Mouse (Mus musculus) CH12.LX (cell line): ENCODE results near the gene Lhx4. TPM values are rescaled to one million over a fixed set of nuclear protein-coding genes. Genes with fewer than 3 reads are reported as not detected.

Experiments
- DNase-seq: peaks from one replicate; pipeline ENCODE4 v3.0.0-alpha.2; 2013; ENCODE audit errors: extremely low read depth
- H3K27ac ChIP-seq: 2 replicates; pipeline ENCODE4 v1.5.1; 2012; ENCODE audit warnings: low read depth, mild to moderate bottlenecking, control low read depth, moderate library complexity; ENCODE audit not compliant: insufficient read depth
- H3K27me3 ChIP-seq: replicated peaks from 2 replicates; pipeline ENCODE3; 2012; ENCODE audit warnings: inconsistent platforms
- H3K36me3 ChIP-seq, 2 experiments: replicated peaks in 1 of 2; 2 replicates each; pipeline versions ENCODE3 to v1.6.1; 2012; ENCODE audit warnings: inconsistent platforms in 1 of 2, low read length in 1 of 2, mild to moderate bottlenecking in 1 of 2, mixed read lengths in 1 of 2, moderate library complexity in 1 of 2; ENCODE audit not compliant: control insufficient read depth in 1 of 2, insufficient read depth in 1 of 2
- H3K4me1 ChIP-seq, 2 experiments: 2 replicates each; pipeline ENCODE4 v1.6.1; 2012; ENCODE audit warnings: inconsistent platforms in 1 of 2, moderate library complexity in 1 of 2; ENCODE audit not compliant: insufficient read depth in 2 of 2, control insufficient read depth in 1 of 2
- H3K4me2 ChIP-seq: 2 replicates; pipeline ENCODE4 v1.6.1; 2012; ENCODE audit warnings: low read depth, mild to moderate bottlenecking, control low read depth; ENCODE audit not compliant: poor library complexity, insufficient read depth, severe bottlenecking
- H3K4me3 ChIP-seq, 3 experiments: fragments of 150-350 bp in 1 of 3; sonication (generic) in 1 of 3; replicated peaks in 1 of 3; 2 replicates each; pipeline versions ENCODE3 to v1.5.1; 2011 to 2012; ENCODE audit warnings: low read depth in 2 of 3, low read length in 2 of 3, mild to moderate bottlenecking in 2 of 3, moderate library complexity in 2 of 3, control low read depth in 1 of 3, improper control_type of control experiment in 1 of 3, inconsistent platforms in 1 of 3, mixed read lengths in 1 of 3; ENCODE audit not compliant: poor library complexity in 1 of 3
- H3K79me2 ChIP-seq: replicated peaks from 2 replicates; pipeline ENCODE4 v1.6.1; 2012; ENCODE audit warnings: mild to moderate bottlenecking, moderate library complexity; ENCODE audit not compliant: control insufficient read depth, poor library complexity, insufficient read depth, severe bottlenecking; ENCODE audit errors: extremely low read depth
- H3K9ac ChIP-seq: 2 replicates; pipeline ENCODE4 v1.6.1; 2012; ENCODE audit warnings: low read depth, mild to moderate bottlenecking, control low read depth, moderate library complexity; ENCODE audit not compliant: insufficient read depth
- H3K9me3 ChIP-seq: replicated peaks from 2 replicates; pipeline ENCODE3; 2012; ENCODE audit warnings: low read length, inconsistent platforms, mixed read lengths
- CHD1 ChIP-seq: IDR thresholded peaks from 2 replicates; pipeline ENCODE4 v1.6.1; 2012; ENCODE audit warnings: low read depth, low read length, improper control_type of control experiment, inconsistent platforms
- CHD2 ChIP-seq: IDR thresholded peaks from 2 replicates; pipeline ENCODE4 v1.6.1; 2011; ENCODE audit warnings: low read length, improper control_type of control experiment
- CTCF ChIP-seq, 2 experiments: IDR thresholded peaks in 1 of 2; conservative IDR thresholded peaks in 1 of 2; 2 replicates each; pipeline ENCODE4 v1.5.1; 2011 to 2012; ENCODE audit warnings: low read depth in 2 of 2, low read length in 2 of 2, improper control_type of control experiment in 1 of 2, inconsistent platforms in 1 of 2, mild to moderate bottlenecking in 1 of 2, moderate library complexity in 1 of 2
- E2F4 ChIP-seq: IDR thresholded peaks from 2 replicates; pipeline ENCODE4 v1.6.1; 2011; ENCODE audit warnings: low read depth, low read length, improper control_type of control experiment; ENCODE audit not compliant: insufficient replicate concordance
- ELF1 ChIP-seq: IDR thresholded peaks from 2 replicates; pipeline ENCODE4 v1.6.1; 2014; ENCODE audit warnings: low read depth, mild to moderate bottlenecking, inconsistent platforms, low read length, improper control_type of control experiment
- EP300 ChIP-seq: IDR thresholded peaks from 2 replicates; pipeline ENCODE4 v1.6.1; 2011; ENCODE audit warnings: low read length, improper control_type of control experiment
- ETS1 ChIP-seq: conservative IDR thresholded peaks from 2 replicates; pipeline ENCODE4 v1.6.1; 2012; ENCODE audit warnings: low read depth, mild to moderate bottlenecking, inconsistent platforms, low read length, improper control_type of control experiment, moderate library complexity
- GABPA ChIP-seq: IDR thresholded peaks from 2 replicates; pipeline ENCODE4 v1.6.1; 2012; ENCODE audit warnings: low read depth, low read length, improper control_type of control experiment, inconsistent platforms; ENCODE audit not compliant: insufficient replicate concordance
- HCFC1 ChIP-seq: IDR thresholded peaks from 2 replicates; pipeline ENCODE4 v1.6.1; 2012; ENCODE audit warnings: low read depth, mild to moderate bottlenecking, inconsistent platforms, low read length, improper control_type of control experiment
- KAT2A ChIP-seq: IDR thresholded peaks from 2 replicates; pipeline ENCODE4 v1.6.1; 2012; ENCODE audit warnings: low read length, improper control_type of control experiment, inconsistent platforms; ENCODE audit not compliant: insufficient replicate concordance
- MAFK ChIP-seq: IDR thresholded peaks from 2 replicates; pipeline ENCODE4 v1.6.1; 2011; ENCODE audit warnings: low read length, improper control_type of control experiment; ENCODE audit not compliant: insufficient replicate concordance
- MAZ ChIP-seq: IDR thresholded peaks from 2 replicates; pipeline ENCODE4 v1.6.1; 2012; ENCODE audit warnings: low read depth, mild to moderate bottlenecking, inconsistent platforms, low read length, improper control_type of control experiment, moderate library complexity
- MXI1 ChIP-seq: IDR thresholded peaks from 2 replicates; pipeline ENCODE4 v1.6.1; 2011; ENCODE audit warnings: mild to moderate bottlenecking, low read depth, low read length, improper control_type of control experiment
- MYC ChIP-seq: IDR thresholded peaks from 2 replicates; pipeline ENCODE4 v1.6.1; 2011; ENCODE audit warnings: low read depth, mild to moderate bottlenecking, improper control_type of control experiment, low read length
- POLR2A ChIP-seq: IDR thresholded peaks from 2 replicates; pipeline ENCODE4 v1.6.1; 2011; ENCODE audit warnings: low read depth, mild to moderate bottlenecking, improper control_type of control experiment, low read length
- POLR2AphosphoS2 ChIP-seq: IDR thresholded peaks from 2 replicates; pipeline ENCODE4 v1.6.1; 2011; ENCODE audit warnings: low read depth, low read length, improper control_type of control experiment
- RAD21 ChIP-seq: IDR thresholded peaks from 2 replicates; pipeline ENCODE4 v1.6.1; 2011; ENCODE audit warnings: low read depth, mild to moderate bottlenecking, low read length, improper control_type of control experiment, moderate library complexity
- SIN3A ChIP-seq: IDR thresholded peaks from 2 replicates; pipeline ENCODE4 v1.6.1; 2012; ENCODE audit warnings: low read length, improper control_type of control experiment, inconsistent platforms
- SMC3 ChIP-seq: IDR thresholded peaks from 2 replicates; pipeline ENCODE4 v1.6.1; 2011; ENCODE audit warnings: low read depth, low read length, improper control_type of control experiment
- TCF12 ChIP-seq: IDR thresholded peaks from 2 replicates; pipeline ENCODE4 v1.6.1; 2014; ENCODE audit warnings: low read depth, mild to moderate bottlenecking, inconsistent platforms, low read length, improper control_type of control experiment
- UBTF ChIP-seq: IDR thresholded peaks from 2 replicates; pipeline ENCODE4 v1.6.1; 2012; ENCODE audit warnings: low read depth, mild to moderate bottlenecking, inconsistent platforms, low read length, improper control_type of control experiment, moderate library complexity
- ZC3H11A ChIP-seq: IDR thresholded peaks from 2 replicates; pipeline ENCODE4 v1.6.1; 2012; ENCODE audit warnings: low read depth, mild to moderate bottlenecking, inconsistent platforms, low read length, improper control_type of control experiment
- dilution Hi-C: fragments of 300-500 bp; cut with MboI; formaldehyde crosslinking; loops from 2 replicates; pipeline ENCODE4 v1.14.3; 2020; ENCODE audit warnings: low sequenced_read_pairs; ENCODE audit not compliant: extremely low pct_unique_long_range_greater_than_20kb, extremely low pct_ligation_motif_present
- in situ Hi-C: fragments of 300-500 bp; cut with MboI; formaldehyde crosslinking; loops from 3 replicates; pipeline ENCODE4 v1.14.3; 2019; ENCODE audit warnings: low sequenced_read_pairs, low pct_ligation_motif_present, low pct_unique_long_range_greater_than_20kb, mixed read lengths
- polyA plus RNA-seq: library from polyadenylated mRNA; unstranded; fragments of >175 nt; gene quantifications from 2 replicates; pipeline ENCODE4 v1.2.1, GENCODE M21; 2012; ENCODE audit warnings: low read depth; ENCODE audit not compliant: insufficient read length
- total RNA-seq, 2 experiments: library from RNA; depleted of rRNA; stranded (reverse); fragments of 300-350 nt in 1 of 2; fragments of >200 nt in 1 of 2; gene quantifications; 2 replicates each; pipeline ENCODE4 v1.2.3; 2012 to 2014

Lhx4 gene
- total and polyA plus RNA-seq, 3 experiments, result not detected

- Histone ChIP-seq H3K36me3 (no peaks in the 10 kb centered on the region), H3K4me3 (no peak overlapping the region), H3K79me2 (no peaks in the 10 kb centered on the region), H3K4me1 (peaks cover 4 to 15% of the 10 kb centered on the region in 2 experiments), H3K4me2 (peak overlapping the region; percentile 29; the same call in 1 of the 2 replicates), H3K9ac (no peak overlapping the region), H3K27ac (no peak overlapping the region), H3K9me3 (peaks cover 13% of the 10 kb centered on the region), H3K27me3 (peaks cover 38% of the 10 kb centered on the region)
- dilution Hi-C loops (no loop called here), in situ Hi-C loops (loop anchor here (25.0 kb wide), 1 partner anchor 135 kb away; no protein-coding TSS in a partner anchor)
- DNase-seq, result peak; percentile 74
- TF ChIP-seq EP300 (0 out of 2 replicates have a peak, but pooled peaks have one; percentile 26), ETS1 (no peak), SIN3A (peak; percentile 96), MXI1 (peak; percentile 54; the same call in 1 of the 2 replicates), HCFC1 (no peak)
Measured at GRCm38 (mm10) chr1:155722185-155722584, 29.3 kb downstream of the Lhx4 start.

- no peak overlapping the region for H3K27ac ChIP-seq
- no peak overlapping the region for H3K9ac ChIP-seq
- no peak overlapping the region for H3K4me2 ChIP-seq
- no peak for TF ChIP-seq MYC
- TF ChIP-seq KAT2A, result no peak
- TF ChIP-seq SMC3, result peak; percentile 53
- TF ChIP-seq GABPA, result no peak
- TF ChIP-seq UBTF, result no peak
- no peak for TF ChIP-seq MAZ
- TF ChIP-seq ZC3H11A, result no peak
- no peak for TF ChIP-seq CHD2
- no peak for TF ChIP-seq CHD1
- TF ChIP-seq ELF1, result no peak
- TF ChIP-seq CTCF (conservative IDR thresholded peaks at IDR 0.05 in 1 of 2, IDR thresholded peaks at IDR 0.05 in 1 of 2; ENCODE audit: low read depth in 2 of 2, low read length in 2 of 2), result peak; percentile 38 to 68; a peak in 3 of 4 replicates
- TF ChIP-seq TCF12, result no peak
- TF ChIP-seq RAD21, result peak; percentile 53
- TF ChIP-seq MAFK, result no peak
- TF ChIP-seq E2F4, result no peak
- no peak for TF ChIP-seq POLR2AphosphoS2
- no peak for TF ChIP-seq POLR2A
- TF ChIP-seq, all 38 proteins: peak for 3
- peaks cover 4 to 15% of the 10 kb centered on the region in 2 experiments for H3K4me1 ChIP-seq
- H3K4me3 ChIP-seq, result no peak overlapping the region
- no peaks in the 10 kb centered on the region for H3K79me2 ChIP-seq
- dilution Hi-C loops, result no loop called here
- in situ Hi-C loops, result loop anchor here (25.0 kb wide), 1 partner anchor 134 kb away; no protein-coding TSS in a partner anchor
- no peaks in the 10 kb centered on the region for H3K36me3 ChIP-seq
- peaks cover 42% of the 10 kb centered on the region for H3K27me3 ChIP-seq
- DNase-seq, result peak; percentile 30
- peaks cover 11% of the 10 kb centered on the region for H3K9me3 ChIP-seq
Measured at GRCm38 (mm10) chr1:155721443-155721842, 30.0 kb downstream of the Lhx4 start.
